Mouse (Mus musculus) megakaryocyte, embryonic 14.5 days (primary cell): ENCODE measurements around the gene Rap1a.

Source experiments
- FLI1 ChIP-seq: IDR thresholded peaks from 2 replicates; pipeline ENCODE4 v1.6.1; 2012; ENCODE audit warnings: low read length, inconsistent platforms, mixed read lengths
- GATA1 ChIP-seq: IDR thresholded peaks from 3 replicates; pipeline ENCODE4 v1.6.1; 2012; ENCODE audit warnings: mixed read lengths, low read length, inconsistent platforms, borderline replicate concordance

- TF ChIP-seq GATA1 (no peak), FLI1 (no peak)
Observed at GRCm38 (mm10) chr3:105736148-105736547, 65.0 kb downstream of the Rap1a start.
